Mouse (Mus musculus) C2C12 (cell line): Measurements from ENCODE around the gene Grm4. TPM values are rescaled to one million over a fixed set of nuclear protein-coding genes. Genes with fewer than 3 reads are reported as not detected.

Experiments
- H3K27me3 ChIP-seq: one replicate; pipeline ENCODE4 v1.6.1; 2011; ENCODE audit not compliant: control insufficient read depth, insufficient read depth, insufficient read length
- H3K36me3 ChIP-seq: one replicate; pipeline ENCODE4 v1.6.1; 2011; ENCODE audit not compliant: control insufficient read depth, insufficient read depth
- H3K4me3 ChIP-seq: one replicate; pipeline ENCODE4 v1.5.1; 2011; ENCODE audit warnings: mild to moderate bottlenecking, control low read depth; ENCODE audit not compliant: poor library complexity, insufficient read depth, severe bottlenecking
- H3K79me2 ChIP-seq: one replicate; pipeline ENCODE4 v1.6.1; 2011; ENCODE audit not compliant: control insufficient read depth, insufficient read depth
- H3K79me3 ChIP-seq: one replicate; pipeline ENCODE4 v1.6.1; 2011; ENCODE audit warnings: low read depth, control low read depth
- H3ac ChIP-seq: one replicate; pipeline ENCODE3; 2011; ENCODE audit warnings: low read depth; ENCODE audit not compliant: control insufficient read depth, insufficient read length
- CEBPB ChIP-seq: IDR thresholded peaks from one replicate; pipeline ENCODE4 v1.6.1; 2011; ENCODE audit warnings: low read depth, mild to moderate bottlenecking, control low read depth, moderate library complexity
- CTCF ChIP-seq: IDR thresholded peaks from one replicate; pipeline ENCODE4 v1.5.1; 2011; ENCODE audit not compliant: control insufficient read depth, insufficient read depth, insufficient read length
- FOSL1 ChIP-seq: IDR thresholded peaks from one replicate; pipeline ENCODE4 v1.8.0; 2011; ENCODE audit warnings: mild to moderate bottlenecking, low read length; ENCODE audit not compliant: poor library complexity, insufficient read depth, severe bottlenecking
- MAX ChIP-seq: IDR thresholded peaks from one replicate; pipeline ENCODE4 v1.6.1; 2011; ENCODE audit warnings: mild to moderate bottlenecking, control low read depth
- MYOD1 ChIP-seq: IDR thresholded peaks from one replicate; pipeline ENCODE4 v1.6.1; 2011; ENCODE audit warnings: low read depth; ENCODE audit not compliant: control insufficient read depth, insufficient read length
- MYOG ChIP-seq: IDR thresholded peaks from one replicate; pipeline ENCODE4 v1.6.1; 2011; ENCODE audit not compliant: control insufficient read depth, insufficient read length; ENCODE audit errors: extremely low read depth
- USF1 ChIP-seq: IDR thresholded peaks from one replicate; pipeline ENCODE4 v1.6.1; 2011; ENCODE audit warnings: low read depth, mild to moderate bottlenecking, control low read depth, moderate library complexity
- polyA plus RNA-seq: library from polyadenylated mRNA; unstranded; fragments of >200 nt; fragmentation: generic; extraction: Trizol; gene quantifications from one replicate; pipeline ENCODE4 v1.2.1, GENCODE M21; 2012; ENCODE audit warnings: missing spikeins

The Grm4 gene
- polyA plus RNA-seq, 1 experiment: not detected

DNA sequence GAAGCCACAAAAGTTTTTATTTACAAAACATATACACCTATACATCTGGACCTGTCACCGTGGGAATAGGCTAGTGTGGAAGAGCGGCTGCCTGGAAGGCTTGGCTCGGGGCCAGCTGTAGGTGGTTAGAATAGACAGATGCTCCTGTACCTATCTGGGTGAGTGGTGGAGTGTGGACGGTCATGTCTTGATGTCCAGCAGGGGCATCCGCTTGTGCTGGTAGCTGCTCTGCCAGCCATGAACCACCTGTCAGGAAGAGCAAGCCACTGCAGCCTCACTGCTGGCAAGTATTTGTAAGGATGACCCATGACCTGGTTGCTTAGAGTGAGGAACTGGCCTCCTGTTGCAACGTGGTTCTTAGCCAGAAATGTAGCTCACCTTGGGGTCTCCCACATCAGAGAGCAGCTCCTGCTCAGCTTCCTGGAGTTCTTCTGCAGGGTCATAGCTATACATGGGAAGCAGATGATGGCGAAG is 42.6 kb upstream of the Grm4 start:
- Histone ChIP-seq H3K79me3 (peaks cover 17% of the 10 kb centered on the region), H3K79me2 (peaks cover 31% of the 10 kb centered on the region), H3K36me3 (peaks cover 12% of the 10 kb centered on the region), H3ac (peak overlapping the region; percentile 4), H3K27me3 (no peaks in the 10 kb centered on the region), H3K4me3 (no peak overlapping the region)
- TF ChIP-seq USF1 (no peak), MAX (no peak), CEBPB (no peak), MYOD1 (no peak), CTCF (no peak), FOSL1 (no peak), MYOG (no peak)

DNA sequence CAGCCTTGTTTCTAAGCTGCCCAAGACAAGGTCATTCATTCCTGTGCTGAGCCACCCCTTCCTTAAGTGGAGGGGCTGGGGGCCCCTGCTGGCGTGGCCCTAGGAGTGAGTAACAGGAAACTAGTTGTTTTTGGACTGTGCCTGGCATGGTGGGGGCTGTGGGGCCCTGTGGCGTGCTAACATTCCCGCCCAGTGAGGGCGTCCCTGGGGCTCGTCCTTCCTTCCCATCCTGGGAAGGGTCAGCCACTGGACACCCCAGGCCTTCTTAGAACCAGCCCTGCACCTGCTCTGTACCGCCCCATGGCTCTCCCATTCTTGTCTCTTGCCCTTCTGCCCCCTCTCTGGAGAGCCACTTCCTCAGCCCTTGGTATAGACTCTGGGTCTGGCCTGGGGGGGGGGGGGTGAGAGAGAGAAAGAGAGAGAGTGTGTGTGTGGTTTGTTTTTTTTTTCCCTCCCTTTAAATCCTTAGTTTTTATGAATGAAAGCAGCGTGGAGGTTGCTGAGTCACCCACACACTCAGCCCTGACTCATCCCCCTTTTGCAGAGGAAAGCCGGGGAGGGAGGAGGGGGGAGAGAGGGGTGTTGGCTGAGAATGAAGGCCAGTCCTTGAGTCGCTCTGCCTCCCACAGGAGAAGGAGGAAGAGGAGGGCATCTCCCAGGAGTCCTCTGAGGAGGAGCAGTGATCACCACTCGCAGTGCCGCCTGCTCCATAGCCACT is 40.8 kb upstream of the Grm4 start:
- Histone ChIP-seq H3ac (peak overlapping the region; percentile 29), H3K4me3 (no peak overlapping the region), H3K27me3 (no peaks in the 10 kb centered on the region), H3K36me3 (peaks cover 14% of the 10 kb centered on the region), H3K79me3 (peaks cover 35% of the 10 kb centered on the region), H3K79me2 (peaks cover 49% of the 10 kb centered on the region)
- peak; percentile 79 for TF ChIP-seq MYOD1
- peak; percentile 81 for TF ChIP-seq FOSL1
- no peak for TF ChIP-seq MYOG
- TF ChIP-seq USF1: no peak
- peak; percentile 15 for TF ChIP-seq MAX

DNA sequence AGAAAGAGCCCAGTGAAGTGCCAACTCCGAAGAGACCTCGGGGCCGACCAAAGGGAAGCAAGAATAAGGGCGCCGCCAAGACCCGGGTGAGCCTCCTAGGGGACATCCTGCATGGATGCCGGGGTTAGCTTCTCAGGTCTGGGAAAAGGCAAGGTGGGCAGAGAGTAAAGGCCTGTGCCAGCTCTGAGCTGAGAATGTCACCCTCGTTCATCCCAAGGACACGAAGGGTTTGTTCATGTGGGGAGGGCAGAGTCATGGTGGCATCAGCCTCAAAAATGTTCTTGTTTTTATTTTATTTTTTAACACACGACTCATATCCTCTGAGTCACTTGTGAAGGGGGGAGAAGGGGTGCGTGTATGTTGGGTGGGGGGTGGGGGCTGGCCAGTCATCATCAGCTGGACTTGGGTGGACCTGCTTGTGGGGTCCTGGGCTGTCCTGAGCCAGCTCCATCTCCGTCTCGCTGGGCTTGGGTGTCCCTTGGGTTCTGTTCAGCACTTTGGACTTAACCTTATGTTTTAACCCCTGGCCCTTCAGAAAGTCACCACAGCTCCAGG is 39.8 kb upstream of the Grm4 start:
- TF ChIP-seq USF1 (no peak), MYOG (no peak), FOSL1 (no peak), MYOD1 (no peak), CEBPB (no peak), CTCF (no peak), MAX (no peak)
- Histone ChIP-seq H3K79me3 (peaks cover 38% of the 10 kb centered on the region), H3ac (peak overlapping the region; percentile 59), H3K79me2 (peaks cover 55% of the 10 kb centered on the region), H3K36me3 (peaks cover 14% of the 10 kb centered on the region), H3K4me3 (peak overlapping the region; percentile 14), H3K27me3 (no peaks in the 10 kb centered on the region)

DNA sequence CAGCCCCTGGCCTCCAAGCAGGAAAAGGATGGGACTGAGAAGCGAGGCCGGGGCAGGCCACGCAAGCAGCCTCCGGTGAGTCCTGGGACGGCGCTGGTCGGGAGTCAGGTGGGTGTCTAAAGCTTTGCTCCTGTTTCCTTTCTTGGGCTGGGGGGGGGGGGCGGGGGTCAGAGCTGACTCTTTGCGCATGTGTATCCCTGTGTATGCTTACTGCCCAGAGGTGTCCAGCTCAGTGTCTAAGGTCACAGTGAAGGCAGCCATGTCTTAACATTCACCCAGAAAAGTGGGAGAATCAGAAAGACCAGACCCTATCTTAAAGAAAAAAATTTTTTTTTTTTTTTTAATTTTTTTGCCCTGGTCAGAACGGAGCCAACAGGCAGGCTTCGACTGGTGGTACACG is 38.4 kb upstream of the Grm4 start:
- Histone ChIP-seq H3K4me3 (peak overlapping the region; percentile 74), H3ac (peak overlapping the region; percentile 95), H3K27me3 (no peaks in the 10 kb centered on the region), H3K79me2 (peaks cover 55% of the 10 kb centered on the region), H3K79me3 (peaks cover 38% of the 10 kb centered on the region), H3K36me3 (peaks cover 14% of the 10 kb centered on the region)
- TF ChIP-seq MYOD1: no peak
- TF ChIP-seq CTCF: no peak

DNA sequence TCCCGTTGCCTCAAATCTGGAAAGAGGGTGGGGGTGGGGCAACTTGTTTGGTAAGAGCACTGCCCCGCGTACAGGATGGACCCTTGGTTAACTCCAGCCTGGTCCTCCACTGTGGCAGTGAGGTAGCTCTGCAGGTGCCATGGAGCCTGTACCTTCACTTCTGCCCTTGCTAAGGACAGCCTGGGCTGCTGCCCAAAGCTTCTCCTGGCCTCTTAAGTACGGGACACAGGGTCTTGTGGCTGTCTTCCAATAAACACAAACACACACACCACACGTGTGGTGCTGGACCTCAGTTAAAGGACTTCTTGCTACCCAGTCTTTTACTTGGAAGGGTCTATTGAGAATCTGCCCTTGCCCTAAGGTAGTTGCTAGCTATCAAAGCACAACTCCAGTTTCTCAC is 37.6 kb upstream of the Grm4 start:
- H3K27me3 ChIP-seq: no peaks in the 10 kb centered on the region
- H3K79me3 ChIP-seq: peaks cover 38% of the 10 kb centered on the region
- H3K4me3 ChIP-seq: peak overlapping the region; percentile 74
- H3K36me3 ChIP-seq: peaks cover 13% of the 10 kb centered on the region
- TF ChIP-seq MAX (no peak), USF1 (no peak), CEBPB (no peak), FOSL1 (no peak), MYOG (no peak), MYOD1 (no peak), CTCF (no peak)
- peak overlapping the region; percentile 95 for H3ac ChIP-seq
- peaks cover 53% of the 10 kb centered on the region for H3K79me2 ChIP-seq
